12 mouse cellular contexts compared by ENCODE assay signal in genomic region chr13:83649795-83650476, GRCm38 (mm10).
DNase-seq lines count a peak whose midpoint lies in the region; ATAC-seq lines count a peak whose summit lies in the region.
"Had no signal": no experiment of that assay in that cellular context is flagged by ENCODE, and none has a peak within 500 bp of the region (broad histone marks: within the 10 kb centered on the region; RNA-seq: fewer than 3 reads in every experiment).

No protein-coding gene starts in this region.

- no peak for ATAC-seq in heart, embryonic 12.5 days (ENCODE audit: insufficient number of reproducible peaks, low FRiP score)
- ATAC-seq in midbrain, embryonic 11.5 days (ENCODE audit: low FRiP score) = no peak
- ATAC-seq: activated CD4-positive, CD25-positive, alpha-beta regulatory T cell, adult 4 months; midbrain, embryonic 15.5 days had no signal

- H3K4me1 ChIP-seq in heart, embryonic 12.5 days (replicated peaks) = no peaks in the 10 kb centered on the region
- H3K4me1 ChIP-seq in midbrain, embryonic 11.5 days (ENCODE audit: control insufficient read depth, insufficient read depth, low read length) = no peaks in the 10 kb centered on the region
- H3K4me1 ChIP-seq: forebrain, embryonic 10.5 days had no signal

- no peak overlapping the region for H3K4me2 ChIP-seq in heart, embryonic 12.5 days
- H3K4me2 ChIP-seq in midbrain, embryonic 11.5 days = no peak overlapping the region
- H3K4me2 ChIP-seq: midbrain, embryonic 15.5 days had no signal

- H3K36me3 ChIP-seq in heart, embryonic 12.5 days = peaks cover 24% of the 10 kb centered on the region; the same call in 1 of the 2 replicates
- no peaks in the 10 kb centered on the region; the same call in 1 of the 2 replicates for H3K36me3 ChIP-seq in macrophage (ENCODE audit: inconsistent target)
- H3K36me3 ChIP-seq in midbrain, embryonic 11.5 days (ENCODE audit: control insufficient read depth, insufficient read depth, low read length) = no peaks in the 10 kb centered on the region
- H3K36me3 ChIP-seq: forebrain, embryonic 10.5 days; midbrain, embryonic 15.5 days had no signal

- H3K27ac ChIP-seq in heart, embryonic 12.5 days (ENCODE audit: poor library complexity, severe bottlenecking) = no peak overlapping the region
- peak overlapping the region; percentile 74 for H3K27ac ChIP-seq in macrophage
- H3K27ac ChIP-seq in midbrain, embryonic 11.5 days (ENCODE audit: low read depth, low read length) = no peak overlapping the region
- H3K27ac ChIP-seq: forebrain, embryonic 10.5 days; midbrain, embryonic 15.5 days had no signal

- no peak overlapping the region for H3K4me3 ChIP-seq in heart, embryonic 12.5 days
- H3K4me3 ChIP-seq in macrophage (ENCODE audit: inconsistent target) = no peak overlapping the region
- H3K4me3 ChIP-seq in midbrain, embryonic 11.5 days (ENCODE audit: low read depth, low read length) = no peak overlapping the region
- H3K4me3 ChIP-seq: forebrain, embryonic 10.5 days; midbrain, embryonic 15.5 days had no signal

- H3K27me3 ChIP-seq in heart, embryonic 12.5 days (replicated peaks) = no peaks in the 10 kb centered on the region
- no peaks in the 10 kb centered on the region for H3K27me3 ChIP-seq in midbrain, embryonic 11.5 days (ENCODE audit: control insufficient read depth, insufficient read depth, low read length)
- H3K27me3 ChIP-seq: midbrain, embryonic 15.5 days had no signal

- 72% methylated on average over 12 of the region's 12 CpGs for WGBS in heart, embryonic 12.5 days
- WGBS in macrophage (ENCODE audit: missing documents) = 24% methylated on average over 7 of the region's 12 CpGs
- WGBS in midbrain, embryonic 11.5 days = 91% methylated on average over 12 of the region's 12 CpGs

- H3K9ac ChIP-seq in heart, embryonic 12.5 days = no peak overlapping the region
- H3K9ac ChIP-seq in midbrain, embryonic 11.5 days (ENCODE audit: low read length) = no peak overlapping the region
- H3K9ac ChIP-seq: midbrain, embryonic 15.5 days had no signal

- peak; percentile 7 for DNase-seq in heart, adult 8-10 months (ENCODE audit: low spot score)
- DNase-seq in A20 (ENCODE audit: low read depth, low spot score) = peak; percentile 93
- peak; percentile 42 for DNase-seq in c-Kit-positive CD71-positive TER-119-negative erythroid progenitor cells, embryonic 14.5 days (ENCODE audit: low read depth)
- DNase-seq in thymus, postnatal 14 days = no peak
- DNase-seq in midbrain, embryonic 11.5 days (ENCODE audit: low spot score, missing footprints) = no peak
- no peak for DNase-seq in layer of hippocampus, adult 8-10 months (ENCODE audit: low spot score in 2 of 2)
- DNase-seq: cerebellum, adult 9-11 months had no signal

- H3K79me2 ChIP-seq in macrophage (ENCODE audit: inconsistent target) = no peaks in the 10 kb centered on the region

- H3K9me3 ChIP-seq in heart, embryonic 12.5 days (replicated peaks) = no peaks in the 10 kb centered on the region
- H3K9me3 ChIP-seq in midbrain, embryonic 11.5 days (ENCODE audit: control insufficient read depth, low read length) = no peaks in the 10 kb centered on the region
- H3K9me3 ChIP-seq: forebrain, embryonic 10.5 days; midbrain, embryonic 15.5 days had no signal

Comparison
In these comparisons a context has a peak if more than half of its experiments do, and no peak if none do; other contexts are left out.
1. DNase-seq: peak in heart, adult 8-10 months (single experiment), A20 (single experiment) and c-Kit-positive CD71-positive TER-119-negative erythroid progenitor cells, embryonic 14.5 days (single experiment); none in thymus, postnatal 14 days (single experiment), midbrain, embryonic 11.5 days (single experiment) and layer of hippocampus, adult 8-10 months (0 of 2).